Mouse (Mus musculus): ENCODE data around the gene Smyd3. TPM values are rescaled to one million over a fixed set of nuclear protein-coding genes. Genes with fewer than 3 reads are reported as not detected.
"Not testable (repeated sequence)": the region's sequence is repeated elsewhere in the genome, so short reads cannot be mapped to it uniquely, and the experiment has no call there.

The Smyd3 gene
- total RNA-seq, 2 experiments from 2014 or later, result 7.5 to 8.3 TPM

GRCm38 (mm10) chr1:179374987-179375386 is 142.9 kb downstream of the Smyd3 start:
- no peak for DNase-seq

- DNase-seq, result no peak
Observed at GRCm38 (mm10) chr1:179373911-179374310, 143.9 kb downstream of the Smyd3 start.

- DNase-seq, result no peak
Observed at GRCm38 (mm10) chr1:179371191-179371590, 146.7 kb downstream of the Smyd3 start.

GRCm38 (mm10) chr1:179368426-179369010 is 149.3 kb downstream of the Smyd3 start:
- no peak for DNase-seq

- DNase-seq, result no peak
Observed at GRCm38 (mm10) chr1:179361481-179362466, 156.1 kb downstream of the Smyd3 start.

GRCm38 (mm10) chr1:179357111-179357510 is 160.7 kb downstream of the Smyd3 start:
- no peak for DNase-seq

GRCm38 (mm10) chr1:179354250-179354649 is 163.6 kb downstream of the Smyd3 start:
- DNase-seq, result no peak

GRCm38 (mm10) chr1:179345318-179345925 is 172.4 kb downstream of the Smyd3 start:
- DNase-seq, result no peak

- no peak for DNase-seq
Observed at GRCm38 (mm10) chr1:179343426-179343825, 174.4 kb downstream of the Smyd3 start.

- DNase-seq, result no peak
Observed at GRCm38 (mm10) chr1:179341589-179341988, 176.3 kb downstream of the Smyd3 start.

GRCm38 (mm10) chr1:179339066-179339465 is 178.8 kb downstream of the Smyd3 start:
- DNase-seq, result no peak

GRCm38 (mm10) chr1:179337529-179337928 is 180.3 kb downstream of the Smyd3 start:
- no peak for DNase-seq

- DNase-seq, result no peak
Observed at GRCm38 (mm10) chr1:179326965-179327308, 190.9 kb downstream of the Smyd3 start.

- no peak for DNase-seq
Observed at GRCm38 (mm10) chr1:179326262-179326964, 191.4 kb downstream of the Smyd3 start.

- no peak for DNase-seq
Observed at GRCm38 (mm10) chr1:179324271-179324670, 193.6 kb downstream of the Smyd3 start.

GRCm38 (mm10) chr1:179313618-179314017 is 204.2 kb downstream of the Smyd3 start:
- no peak for DNase-seq

GRCm38 (mm10) chr1:179309487-179309886 is 208.4 kb downstream of the Smyd3 start:
- no peak for DNase-seq

GRCm38 (mm10) chr1:179302446-179303230 is 215.2 kb downstream of the Smyd3 start:
- no peak for DNase-seq

- DNase-seq, result no peak
Observed at GRCm38 (mm10) chr1:179295626-179296025, 222.2 kb downstream of the Smyd3 start.

- no peak for DNase-seq
Observed at GRCm38 (mm10) chr1:179293772-179294353, 224.0 kb downstream of the Smyd3 start.

GRCm38 (mm10) chr1:179290181-179290580 is 227.7 kb downstream of the Smyd3 start:
- DNase-seq, result not testable (repeated sequence)

Data from heart, adult 18-20 months (tissue).